Mouse (Mus musculus): ENCODE data around the gene Nt5e.

GRCm38 (mm10) chr9:88361211-88361909, 34.4 kb downstream of the Nt5e start:
- TF ChIP-seq CTCF (IDR thresholded peaks at IDR 0.05; ENCODE audit: low read depth) (no peak), EP300 (IDR thresholded peaks at IDR 0.05; ENCODE audit: low read depth) (no peak)
